Mouse (Mus musculus) stomach, embryonic 14.5 days (tissue): ENCODE results near the gene Mipol1. TPM values are rescaled to one million over a fixed set of nuclear protein-coding genes. Genes with fewer than 3 reads are reported as not detected.

ENCODE experiments used
- ATAC-seq: fragments of 200-750 bp; cut with Nextera tagmentation; 2 replicates; pipeline ENCODE4 v1.8.0; 2017; ENCODE audit warnings: low read depth, moderate TSS enrichment; ENCODE audit not compliant: insufficient number of reproducible peaks, insufficient read depth, low FRiP score
- H3K27ac ChIP-seq: fragments of 300-500 bp; sonication (generic); 2 replicates; pipeline ENCODE4 v1.5.1; 2014; ENCODE audit warnings: mild to moderate bottlenecking, low read length, moderate library complexity, mixed read lengths
- H3K27me3 ChIP-seq: fragments of 300-500 bp; sonication (generic); 2 replicates; pipeline ENCODE4 v1.6.1; 2014; ENCODE audit warnings: low read length, control low read depth, mixed read lengths; ENCODE audit not compliant: control insufficient read depth, insufficient read depth
- H3K36me3 ChIP-seq: fragments of 300-500 bp; sonication (generic); 2 replicates; pipeline ENCODE4 v1.6.1; 2014; ENCODE audit warnings: mild to moderate bottlenecking, control low read depth, low read length, moderate library complexity, mixed read lengths; ENCODE audit not compliant: control insufficient read depth, insufficient read depth
- H3K4me1 ChIP-seq: fragments of 300-500 bp; sonication (generic); 2 replicates; pipeline ENCODE4 v1.6.1; 2014; ENCODE audit warnings: low read length, control low read depth, mixed read lengths; ENCODE audit not compliant: control insufficient read depth, insufficient read depth
- H3K4me2 ChIP-seq: fragments of 300-500 bp; sonication (generic); replicated peaks from 2 replicates; pipeline ENCODE4 v1.6.1; 2014; ENCODE audit warnings: low read depth, low read length, control low read depth
- H3K4me3 ChIP-seq: fragments of 300-500 bp; sonication (generic); 2 replicates; pipeline ENCODE4 v1.5.1; 2014; ENCODE audit warnings: low read depth, low read length, control low read depth
- H3K9ac ChIP-seq: fragments of 300-500 bp; sonication (generic); replicated peaks from 2 replicates; pipeline ENCODE4 v1.6.1; 2014; ENCODE audit warnings: low read depth, mild to moderate bottlenecking, control low read depth, low read length, moderate library complexity, mixed read lengths
- H3K9me3 ChIP-seq: fragments of 300-500 bp; sonication (generic); 2 replicates; pipeline ENCODE4 v1.6.1; 2016; ENCODE audit warnings: low read depth, low read length, control low read depth; ENCODE audit not compliant: control insufficient read depth
- WGBS: fragments of 180-500 bp; shearing (Covaris S2); extraction: QIAGEN DNeasy Blood & Tissue Kit; methylation state at CpG from one replicate; pipeline ENCODE4 v1.1.7; 2014; 5-methylcytosine and 5-hydroxymethylcytosine counted together
- polyA plus RNA-seq: library from polyadenylated mRNA; unstranded; fragments of >200 nt; fragmentation: Nextera tagmentation; extraction: Ambion mirVana; gene quantifications from 2 replicates; pipeline ENCODE4 v1.2.1, GENCODE M21; 2014

Mipol1 gene
- polyA plus RNA-seq, 1 experiment from 2014 or later: 13.5 TPM

DNA sequence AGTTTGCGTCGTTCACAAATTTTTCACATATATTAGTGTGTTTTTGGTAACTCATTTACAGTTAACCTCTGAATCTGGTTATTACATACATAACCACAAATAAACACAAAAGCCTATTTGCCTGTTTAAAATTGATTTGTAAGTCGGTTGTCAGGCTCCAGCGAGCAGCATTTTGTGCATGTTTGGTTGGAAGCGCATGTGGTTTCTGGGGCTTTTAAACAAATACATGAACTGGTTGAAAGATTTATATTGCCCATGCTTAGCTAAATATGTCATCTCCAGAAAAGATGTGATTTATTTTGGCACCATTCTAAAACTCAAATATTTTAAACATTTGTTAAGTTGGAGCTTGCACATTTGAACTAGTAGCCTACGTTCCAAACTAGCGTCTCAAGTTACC is 270.0 kb downstream of the Mipol1 start:
- Histone ChIP-seq H3K27me3 (no peaks in the 10 kb centered on the region), H3K9ac (no peak overlapping the region), H3K4me1 (peaks cover 4% of the 10 kb centered on the region; the same call in 1 of the 2 replicates), H3K36me3 (no peaks in the 10 kb centered on the region), H3K9me3 (no peaks in the 10 kb centered on the region), H3K4me2 (no peak overlapping the region), H3K27ac (no peak overlapping the region), H3K4me3 (no peak overlapping the region)
- WGBS: 32% methylated on average over 7 of the region's 7 CpGs
- ATAC-seq: no peak

DNA sequence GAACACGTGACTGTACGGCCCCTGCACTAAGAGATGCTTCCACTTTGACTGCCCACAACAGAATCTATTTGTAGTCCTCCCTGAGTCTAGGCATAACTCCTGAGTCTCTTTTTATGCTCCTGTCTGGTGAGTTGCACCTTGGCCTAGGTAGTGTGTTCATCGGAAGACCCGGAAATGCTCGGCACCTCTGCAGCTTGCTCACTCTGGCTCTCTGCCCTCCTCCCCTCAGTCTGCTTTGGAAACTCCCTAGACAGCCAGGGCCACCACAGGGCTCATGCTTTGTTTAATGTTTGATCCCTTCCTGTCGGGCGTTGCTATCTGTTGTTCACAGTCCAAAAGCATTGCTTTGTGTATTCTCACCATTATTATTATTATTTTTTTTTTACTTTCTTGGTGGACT is 275.1 kb downstream of the Mipol1 start:
- Histone ChIP-seq H3K4me1 (0 out of 2 replicates have a peak, but pooled peaks cover 7% of the 10 kb centered on the region), H3K4me2 (no peak overlapping the region), H3K27me3 (no peaks in the 10 kb centered on the region), H3K4me3 (no peak overlapping the region), H3K36me3 (no peaks in the 10 kb centered on the region), H3K27ac (no peak overlapping the region), H3K9ac (no peak overlapping the region), H3K9me3 (no peaks in the 10 kb centered on the region)
- 64% methylated on average over 7 of the region's 7 CpGs for WGBS
- ATAC-seq: no peak

GRCm38 (mm10) chr12:57508938-57509337 is 278.7 kb downstream of the Mipol1 start:
- Histone ChIP-seq H3K4me2 (no peak overlapping the region), H3K9me3 (no peaks in the 10 kb centered on the region), H3K4me1 (0 out of 2 replicates have a peak, but pooled peaks cover 7% of the 10 kb centered on the region), H3K36me3 (no peaks in the 10 kb centered on the region), H3K4me3 (no peak overlapping the region), H3K9ac (no peak overlapping the region), H3K27me3 (no peaks in the 10 kb centered on the region), H3K27ac (no peak overlapping the region; the same call in 1 of the 2 replicates)
- 35% methylated on average over 11 of the region's 11 CpGs for WGBS
- ATAC-seq: no peak

- no peak overlapping the region for H3K9ac ChIP-seq
- no peak for ATAC-seq
- no peaks in the 10 kb centered on the region for H3K36me3 ChIP-seq
- H3K27ac ChIP-seq: no peak overlapping the region
- no peaks in the 10 kb centered on the region for H3K27me3 ChIP-seq
- H3K4me3 ChIP-seq: no peak overlapping the region
- 45% methylated on average over 4 of the region's 4 CpGs for whole genome bisulfite sequencing
- H3K9me3 ChIP-seq: no peaks in the 10 kb centered on the region
- H3K4me1 ChIP-seq: 0 out of 2 replicates have a peak, but pooled peaks cover 7% of the 10 kb centered on the region
- H3K4me2 ChIP-seq: no peak overlapping the region
Measured at GRCm38 (mm10) chr12:57509726-57510125, 279.5 kb downstream of the Mipol1 start.

- Histone ChIP-seq H3K9ac (no peak overlapping the region), H3K9me3 (no peaks in the 10 kb centered on the region), H3K27me3 (no peaks in the 10 kb centered on the region), H3K36me3 (no peaks in the 10 kb centered on the region), H3K4me1 (0 out of 2 replicates have a peak, but pooled peaks cover 5% of the 10 kb centered on the region), H3K4me2 (no peak overlapping the region), H3K27ac (no peak overlapping the region), H3K4me3 (no peak overlapping the region)
- ATAC-seq: no peak
- 81% methylated on average over 4 of the region's 4 CpGs for WGBS
Measured at GRCm38 (mm10) chr12:57511127-57511526, 280.9 kb downstream of the Mipol1 start.

DNA sequence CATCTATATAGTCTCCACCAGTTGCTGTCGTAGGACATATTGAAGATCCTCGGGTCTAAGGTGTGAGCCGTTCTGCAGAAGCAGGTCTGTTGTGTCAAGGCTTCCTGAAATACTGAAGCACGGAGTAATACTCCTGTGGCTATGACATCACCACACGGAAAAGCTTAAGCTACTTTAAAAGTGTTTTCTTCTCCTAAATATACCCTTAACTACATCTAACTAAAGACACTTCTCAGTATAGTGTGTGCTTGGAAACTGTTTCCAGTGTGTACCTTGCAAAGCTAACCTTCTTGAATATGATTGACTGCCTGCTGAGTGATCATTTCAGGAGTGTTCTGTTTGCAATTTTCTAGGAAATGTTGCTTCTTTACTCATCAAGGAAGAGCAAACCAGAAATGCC is 281.3 kb downstream of the Mipol1 start:
- no peak for ATAC-seq
- no peak overlapping the region for H3K4me3 ChIP-seq
- H3K4me1 ChIP-seq: 0 out of 2 replicates have a peak, but pooled peaks cover 5% of the 10 kb centered on the region
- no peak overlapping the region for H3K4me2 ChIP-seq
- 82% methylated on average over 5 of the region's 5 CpGs for WGBS
- H3K36me3 ChIP-seq: no peaks in the 10 kb centered on the region
- no peak overlapping the region for H3K9ac ChIP-seq
- no peak overlapping the region for H3K27ac ChIP-seq
- H3K9me3 ChIP-seq: no peaks in the 10 kb centered on the region
- no peaks in the 10 kb centered on the region for H3K27me3 ChIP-seq

- H3K9me3 ChIP-seq: no peaks in the 10 kb centered on the region
- H3K27me3 ChIP-seq: no peaks in the 10 kb centered on the region
- 0 out of 2 replicates have a peak, but pooled peaks cover 4% of the 10 kb centered on the region for H3K4me1 ChIP-seq
- 57% methylated on average over 1 of the region's 1 CpGs for WGBS
- no peak overlapping the region for H3K9ac ChIP-seq
- ATAC-seq: no peak
- no peak overlapping the region for H3K27ac ChIP-seq
- no peak overlapping the region for H3K4me2 ChIP-seq
- no peak overlapping the region for H3K4me3 ChIP-seq
- H3K36me3 ChIP-seq: no peaks in the 10 kb centered on the region
Measured at GRCm38 (mm10) chr12:57514552-57514951, 284.3 kb downstream of the Mipol1 start.

DNA sequence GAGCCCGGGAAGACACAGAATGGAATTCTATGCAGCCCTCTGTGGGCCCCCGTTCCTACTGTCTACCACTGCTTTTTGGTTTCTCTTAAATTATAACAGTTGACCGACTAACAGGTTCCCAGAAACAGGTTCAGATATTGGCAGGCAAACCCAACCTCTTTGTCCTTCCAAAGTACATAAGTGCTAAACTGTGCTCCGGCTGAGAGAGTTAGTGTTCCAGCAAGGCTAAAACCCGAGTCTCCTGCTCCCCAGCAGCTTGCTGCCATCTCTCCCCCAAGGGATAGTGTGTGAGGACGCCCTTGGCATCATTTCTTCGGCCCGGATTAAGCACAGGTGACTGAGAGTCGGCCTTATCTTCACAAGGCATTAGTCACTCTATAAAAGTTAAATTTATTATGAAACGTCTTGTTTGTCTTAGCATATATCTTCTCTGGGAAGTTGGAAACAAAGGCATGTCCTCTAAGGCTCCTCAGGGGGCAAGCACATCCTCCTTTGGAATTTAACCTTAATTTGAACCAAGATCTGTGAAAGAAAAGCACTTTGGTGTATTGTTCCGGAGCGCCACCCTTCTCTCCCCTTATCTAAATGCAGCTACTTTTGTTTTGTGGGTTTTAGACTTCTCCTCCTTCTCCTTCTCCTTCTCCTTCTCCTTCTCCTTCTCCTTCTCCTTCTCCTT is 285.6 kb downstream of the Mipol1 start:
- Histone ChIP-seq H3K36me3 (no peaks in the 10 kb centered on the region), H3K27me3 (no peaks in the 10 kb centered on the region), H3K9ac (no peak overlapping the region), H3K4me3 (no peak overlapping the region), H3K4me2 (no peak overlapping the region), H3K4me1 (no peaks in the 10 kb centered on the region), H3K27ac (peak overlapping the region; percentile 74; the same call in 1 of the 2 replicates), H3K9me3 (no peaks in the 10 kb centered on the region)
- peak; percentile 71 for ATAC-seq
- WGBS: 43% methylated on average over 12 of the region's 12 CpGs

DNA sequence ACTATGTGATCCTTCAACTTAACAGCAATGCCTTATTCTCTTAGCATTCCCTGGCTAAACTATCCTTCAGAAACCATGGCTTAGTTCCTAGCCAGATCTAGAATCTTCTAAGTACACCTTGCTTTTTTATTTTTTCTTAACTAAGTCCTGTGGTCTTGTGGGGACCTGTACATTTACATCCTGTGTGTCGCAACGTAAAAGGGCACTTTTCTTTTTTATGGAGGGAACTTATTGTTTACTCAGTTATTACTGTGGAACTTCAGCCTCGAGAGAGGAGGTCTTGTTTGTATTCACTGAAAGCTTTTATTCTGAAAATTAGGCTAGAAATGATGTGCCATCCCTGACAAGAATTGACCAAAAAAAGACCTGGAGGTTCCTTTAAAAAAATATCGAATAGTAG is 298.1 kb downstream of the Mipol1 start:
- Histone ChIP-seq H3K4me1 (no peaks in the 10 kb centered on the region), H3K4me2 (no peak overlapping the region), H3K9me3 (no peaks in the 10 kb centered on the region), H3K27me3 (peaks cover 6% of the 10 kb centered on the region; the same call in 1 of the 2 replicates), H3K9ac (no peak overlapping the region), H3K36me3 (no peaks in the 10 kb centered on the region), H3K27ac (no peak overlapping the region), H3K4me3 (no peak overlapping the region)
- WGBS: 51% methylated on average over 4 of the region's 4 CpGs
- no peak for ATAC-seq
